Mouse (Mus musculus): ENCODE results near the gene Ifitm10. TPM values are rescaled to one million over a fixed set of nuclear protein-coding genes. Genes with fewer than 3 reads are reported as not detected.

The Ifitm10 gene
- 1.8 and 2.5 TPM in 2 replicates for polyA plus RNA-seq (2015; fragmentation: Nextera tagmentation; extraction: Ambion mirVana)

DNA sequence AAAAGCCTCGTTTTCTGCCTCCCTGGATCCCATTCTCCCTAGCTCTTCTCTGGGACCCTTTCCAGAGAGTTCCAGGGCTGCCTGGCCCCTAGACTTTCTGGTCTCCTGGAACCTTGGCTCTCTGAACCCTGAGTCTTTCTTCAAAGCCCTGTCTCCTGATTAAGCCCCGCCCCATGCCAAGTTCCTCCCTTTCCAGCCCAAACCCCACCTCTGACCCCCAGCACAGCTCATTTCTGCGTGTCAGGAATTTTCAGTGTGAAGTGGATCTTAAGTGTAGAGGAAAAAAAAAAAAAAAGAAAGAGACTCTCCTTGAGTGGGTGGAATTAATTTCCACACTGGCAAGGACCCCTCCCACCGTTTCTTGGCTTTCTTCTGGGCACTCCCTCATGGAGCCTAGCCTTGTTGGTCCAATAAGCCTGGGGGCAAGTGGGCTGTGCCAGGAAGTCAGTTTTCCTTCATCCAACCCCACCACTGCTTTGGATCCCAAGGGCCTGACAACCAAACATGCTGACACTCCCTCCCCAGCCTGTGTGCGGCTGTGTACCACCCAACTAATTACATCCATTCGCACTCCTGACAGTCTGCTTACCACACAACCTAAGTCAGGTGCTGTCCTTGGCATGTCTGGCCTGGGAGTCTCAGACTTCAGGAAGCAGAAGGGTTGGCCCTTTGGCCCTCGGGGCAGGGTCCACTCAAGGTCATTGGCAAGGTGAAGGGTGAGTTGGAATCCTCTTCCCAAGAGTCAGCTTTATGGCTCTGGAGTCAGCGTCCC, at the start of gene Ifitm10:
Gene Ifitm10 (minus strand): TSS at position 113 of the 772 bp plus-strand sequence.
- Histone ChIP-seq H3K36me3 (ENCODE audit: insufficient read depth, low read length) (peaks cover 33% of the 10 kb centered on the region), H3K4me3 (ENCODE audit: low read length) (no peak within 1 kb of the TSS), H3K9me3 (ENCODE audit: low read length) (no peaks in the 10 kb centered on the region), H3K9ac (replicated peaks; ENCODE audit: low read length) (no peak within 1 kb of the TSS), H3K4me1 (ENCODE audit: insufficient read depth, low read length) (peaks cover 19% of the 10 kb centered on the region), H3K4me2 (replicated peaks; ENCODE audit: low read depth, low read length) (peak within 1 kb of the TSS; percentile 92; the same call in 1 of the 2 replicates), H3K27me3 (ENCODE audit: insufficient read depth, low read length) (peaks cover 15% of the 10 kb centered on the region), H3K27ac (ENCODE audit: low read length) (no peak within 1 kb of the TSS)
- ATAC-seq (ENCODE audit: low FRiP score, low TSS enrichment), result no peak
- WGBS, result 62% methylated on average over 8 of the region's 8 CpGs

DNA sequence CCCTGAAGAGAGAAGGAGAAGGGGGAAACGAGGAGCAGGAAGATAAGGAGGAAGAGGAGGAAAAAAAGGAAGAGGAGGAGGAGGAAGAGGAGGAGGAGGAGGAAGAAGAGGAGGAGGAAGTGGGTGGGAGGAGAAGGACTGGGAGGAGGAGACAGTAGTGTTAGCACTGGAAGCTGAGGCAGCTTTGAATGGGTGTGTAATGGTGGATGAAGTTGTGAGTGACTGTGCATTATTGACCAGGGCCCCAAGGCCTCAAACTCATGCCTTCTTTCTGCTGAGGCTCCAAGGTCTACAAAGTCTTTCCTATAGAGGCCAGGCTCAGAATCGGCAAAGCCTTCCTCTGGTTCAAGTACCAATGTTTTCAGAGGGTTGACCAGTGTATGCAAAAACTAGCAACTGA, 48.3 kb upstream of the Ifitm10 start:
- WGBS, result 73% methylated on average over 2 of the region's 2 CpGs
- no peak overlapping the region for H3K4me3 ChIP-seq (ENCODE audit: low read length)
- no peak overlapping the region for H3K4me2 ChIP-seq (replicated peaks; ENCODE audit: low read depth, low read length)
- no peak for ATAC-seq (ENCODE audit: low FRiP score, low TSS enrichment)
- H3K9ac ChIP-seq (replicated peaks; ENCODE audit: low read length), result no peak overlapping the region
- H3K9me3 ChIP-seq (ENCODE audit: low read length), result no peaks in the 10 kb centered on the region
- no peaks in the 10 kb centered on the region for H3K27me3 ChIP-seq (ENCODE audit: insufficient read depth, low read length)
- H3K4me1 ChIP-seq (ENCODE audit: insufficient read depth, low read length), result peaks cover 14% of the 10 kb centered on the region
- H3K36me3 ChIP-seq (ENCODE audit: insufficient read depth, low read length), result no peaks in the 10 kb centered on the region
- H3K27ac ChIP-seq (ENCODE audit: low read length), result no peak overlapping the region

DNA sequence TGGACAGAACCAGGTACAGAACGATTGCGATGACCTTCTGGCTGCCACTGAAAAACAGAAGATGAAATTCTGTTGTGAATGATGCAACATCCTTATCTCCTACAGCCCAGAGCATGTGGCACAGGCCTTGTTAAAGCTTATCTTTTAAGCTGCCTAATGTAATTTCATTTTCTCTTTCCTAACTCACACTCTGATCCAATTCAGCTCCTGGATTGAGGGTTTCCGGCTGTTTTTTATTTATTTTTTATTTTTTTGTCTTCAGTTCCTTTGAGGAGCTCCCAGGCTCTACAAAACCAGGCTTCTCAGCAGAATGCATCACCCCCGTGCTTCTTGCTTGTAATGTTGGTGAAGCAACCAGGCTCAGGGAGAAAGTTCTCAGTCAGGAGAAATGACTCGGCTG, 46.3 kb upstream of the Ifitm10 start:
- no peak overlapping the region for H3K4me3 ChIP-seq (ENCODE audit: low read length)
- H3K27ac ChIP-seq (ENCODE audit: low read length), result no peak overlapping the region
- WGBS, result 79% methylated on average over 5 of the region's 5 CpGs
- H3K4me2 ChIP-seq (replicated peaks; ENCODE audit: low read depth, low read length), result no peak overlapping the region
- H3K27me3 ChIP-seq (ENCODE audit: insufficient read depth, low read length), result no peaks in the 10 kb centered on the region
- no peak for ATAC-seq (ENCODE audit: low FRiP score, low TSS enrichment)
- H3K4me1 ChIP-seq (ENCODE audit: insufficient read depth, low read length), result no peaks in the 10 kb centered on the region
- H3K9ac ChIP-seq (replicated peaks; ENCODE audit: low read length), result no peak overlapping the region
- H3K36me3 ChIP-seq (ENCODE audit: insufficient read depth, low read length), result no peaks in the 10 kb centered on the region
- no peaks in the 10 kb centered on the region for H3K9me3 ChIP-seq (ENCODE audit: low read length)

GRCm38 (mm10) chr7:142418679-142419078, 45.1 kb upstream of the Ifitm10 start:
- H3K9me3 ChIP-seq (ENCODE audit: low read length), result no peaks in the 10 kb centered on the region
- H3K36me3 ChIP-seq (ENCODE audit: insufficient read depth, low read length), result no peaks in the 10 kb centered on the region
- WGBS, result 88% methylated on average over 8 of the region's 8 CpGs
- H3K4me1 ChIP-seq (ENCODE audit: insufficient read depth, low read length), result no peaks in the 10 kb centered on the region
- no peak for ATAC-seq (ENCODE audit: low FRiP score, low TSS enrichment)
- no peak overlapping the region for H3K4me2 ChIP-seq (replicated peaks; ENCODE audit: low read depth, low read length)
- H3K9ac ChIP-seq (replicated peaks; ENCODE audit: low read length), result no peak overlapping the region
- no peaks in the 10 kb centered on the region for H3K27me3 ChIP-seq (ENCODE audit: insufficient read depth, low read length)
- no peak overlapping the region for H3K27ac ChIP-seq (ENCODE audit: low read length)
- H3K4me3 ChIP-seq (ENCODE audit: low read length), result no peak overlapping the region

DNA sequence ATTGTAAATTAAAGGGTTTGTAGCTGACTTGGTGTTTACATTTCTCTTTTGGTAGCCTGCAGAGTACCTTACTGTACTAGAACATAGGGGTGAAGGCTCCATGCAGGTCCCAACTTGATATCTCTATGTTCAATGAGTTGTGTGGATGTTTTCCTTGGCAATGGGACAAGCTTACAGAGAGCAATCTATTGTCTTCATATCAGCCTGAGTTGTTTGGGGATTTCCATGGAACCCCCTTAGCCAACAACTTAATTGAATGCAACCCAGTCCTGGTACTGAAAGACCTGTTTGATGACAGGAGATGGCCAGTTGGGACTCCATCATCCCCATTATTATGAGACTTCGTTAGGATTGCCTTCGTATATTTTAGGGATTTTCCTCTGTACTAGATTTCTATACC, 44.5 kb upstream of the Ifitm10 start:
- Histone ChIP-seq H3K27ac (ENCODE audit: low read length) (no peak overlapping the region), H3K27me3 (ENCODE audit: insufficient read depth, low read length) (no peaks in the 10 kb centered on the region), H3K4me1 (ENCODE audit: insufficient read depth, low read length) (no peaks in the 10 kb centered on the region), H3K9me3 (ENCODE audit: low read length) (no peaks in the 10 kb centered on the region), H3K36me3 (ENCODE audit: insufficient read depth, low read length) (no peaks in the 10 kb centered on the region), H3K4me3 (ENCODE audit: low read length) (no peak overlapping the region), H3K4me2 (replicated peaks; ENCODE audit: low read depth, low read length) (no peak overlapping the region), H3K9ac (replicated peaks; ENCODE audit: low read length) (no peak overlapping the region)
- 97% methylated on average over 2 of the region's 2 CpGs for WGBS
- ATAC-seq (ENCODE audit: low FRiP score, low TSS enrichment), result no peak

- ATAC-seq (ENCODE audit: low FRiP score, low TSS enrichment), result no peak
- WGBS, result 67% methylated on average over 3 of the region's 3 CpGs
Measured at GRCm38 (mm10) chr7:142416225-142416624, 42.7 kb upstream of the Ifitm10 start.

DNA sequence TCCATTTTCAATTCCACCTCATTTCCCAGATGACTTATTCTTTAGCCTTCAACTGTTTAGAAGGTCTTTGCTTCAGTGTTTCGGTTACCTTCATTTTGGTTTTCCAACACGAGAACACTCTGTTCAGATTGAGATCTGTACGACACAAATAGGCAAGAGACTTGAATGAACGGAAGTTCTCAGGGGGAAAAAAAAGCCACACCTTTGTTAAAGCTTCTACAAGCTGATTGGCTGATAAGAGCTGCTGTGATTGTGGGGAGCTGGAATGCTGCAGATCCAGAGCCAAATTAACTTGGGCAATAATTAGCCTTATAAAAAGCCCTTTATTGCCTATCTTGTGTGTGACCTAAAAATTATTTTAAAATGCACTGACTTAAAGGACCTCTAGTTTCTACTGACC, 41.8 kb upstream of the Ifitm10 start:
- H3K4me3 ChIP-seq (ENCODE audit: low read length), result no peak overlapping the region
- no peak overlapping the region for H3K4me2 ChIP-seq (replicated peaks; ENCODE audit: low read depth, low read length)
- no peak for ATAC-seq (ENCODE audit: low FRiP score, low TSS enrichment)
- peak overlapping the region; percentile 54; the same call in 1 of the 2 replicates for H3K27ac ChIP-seq (ENCODE audit: low read length)
- H3K9ac ChIP-seq (replicated peaks; ENCODE audit: low read length), result no peak overlapping the region
- no peaks in the 10 kb centered on the region for H3K9me3 ChIP-seq (ENCODE audit: low read length)
- WGBS, result 50% methylated on average over 4 of the region's 4 CpGs
- no peaks in the 10 kb centered on the region for H3K36me3 ChIP-seq (ENCODE audit: insufficient read depth, low read length)
- no peaks in the 10 kb centered on the region for H3K27me3 ChIP-seq (ENCODE audit: insufficient read depth, low read length)
- no peaks in the 10 kb centered on the region for H3K4me1 ChIP-seq (ENCODE audit: insufficient read depth, low read length)

More at GRCm38 (mm10) chr7:142416225-142416624, 42.7 kb upstream of the Ifitm10 start:
- Histone ChIP-seq H3K27ac (ENCODE audit: low read length) (0 out of 2 replicates have a peak overlapping the region, but pooled peaks have one; percentile 51), H3K9ac (replicated peaks; ENCODE audit: low read length) (no peak overlapping the region), H3K4me1 (ENCODE audit: insufficient read depth, low read length) (no peaks in the 10 kb centered on the region), H3K4me2 (replicated peaks; ENCODE audit: low read depth, low read length) (no peak overlapping the region), H3K27me3 (ENCODE audit: insufficient read depth, low read length) (no peaks in the 10 kb centered on the region), H3K4me3 (ENCODE audit: low read length) (no peak overlapping the region), H3K36me3 (ENCODE audit: insufficient read depth, low read length) (no peaks in the 10 kb centered on the region), H3K9me3 (ENCODE audit: low read length) (no peaks in the 10 kb centered on the region)

- no peaks in the 10 kb centered on the region for H3K4me1 ChIP-seq (ENCODE audit: insufficient read depth, low read length)
- no peaks in the 10 kb centered on the region for H3K9me3 ChIP-seq (ENCODE audit: low read length)
- H3K4me3 ChIP-seq (ENCODE audit: low read length), result no peak overlapping the region
- WGBS, result 94% methylated on average over 6 of the region's 6 CpGs
- H3K4me2 ChIP-seq (replicated peaks; ENCODE audit: low read depth, low read length), result no peak overlapping the region
- H3K9ac ChIP-seq (replicated peaks; ENCODE audit: low read length), result no peak overlapping the region
- no peaks in the 10 kb centered on the region for H3K27me3 ChIP-seq (ENCODE audit: insufficient read depth, low read length)
- ATAC-seq (ENCODE audit: low FRiP score, low TSS enrichment), result no peak
- H3K27ac ChIP-seq (ENCODE audit: low read length), result no peak overlapping the region
- H3K36me3 ChIP-seq (ENCODE audit: insufficient read depth, low read length), result no peaks in the 10 kb centered on the region
Measured at GRCm38 (mm10) chr7:142413285-142413684, 39.7 kb upstream of the Ifitm10 start.

- Histone ChIP-seq H3K9ac (replicated peaks; ENCODE audit: low read length) (no peak overlapping the region), H3K27ac (ENCODE audit: low read length) (no peak overlapping the region), H3K36me3 (ENCODE audit: insufficient read depth, low read length) (no peaks in the 10 kb centered on the region), H3K4me1 (ENCODE audit: insufficient read depth, low read length) (no peaks in the 10 kb centered on the region), H3K4me3 (ENCODE audit: low read length) (no peak overlapping the region), H3K9me3 (ENCODE audit: low read length) (no peaks in the 10 kb centered on the region), H3K27me3 (ENCODE audit: insufficient read depth, low read length) (no peaks in the 10 kb centered on the region), H3K4me2 (replicated peaks; ENCODE audit: low read depth, low read length) (no peak overlapping the region)
- WGBS, result 76% methylated on average over 3 of the region's 3 CpGs
- no peak for ATAC-seq (ENCODE audit: low FRiP score, low TSS enrichment)
Measured at GRCm38 (mm10) chr7:142409603-142410002, 36.0 kb upstream of the Ifitm10 start.

DNA sequence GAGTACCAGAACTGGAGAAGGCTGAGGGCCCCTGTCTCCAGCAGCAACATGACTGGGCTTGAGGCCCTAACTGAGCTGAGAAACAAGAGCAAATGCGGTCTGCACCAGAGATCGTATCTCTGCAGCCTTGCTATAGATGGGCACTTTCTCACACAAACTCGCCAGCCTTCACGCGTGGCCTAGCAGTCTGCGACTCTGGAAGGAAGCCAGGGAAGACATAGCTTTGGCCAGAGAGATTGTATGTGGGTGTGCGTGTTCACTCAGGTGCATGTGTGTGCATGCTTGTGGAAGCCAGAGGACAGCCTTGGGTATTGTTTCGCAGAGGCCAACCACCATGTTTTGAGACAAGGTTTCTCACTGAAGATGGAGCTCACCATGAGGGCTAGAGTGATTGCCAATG, 35.1 kb upstream of the Ifitm10 start:
- no peaks in the 10 kb centered on the region for H3K27me3 ChIP-seq (ENCODE audit: insufficient read depth, low read length)
- H3K27ac ChIP-seq (ENCODE audit: low read length), result no peak overlapping the region
- no peak overlapping the region for H3K9ac ChIP-seq (replicated peaks; ENCODE audit: low read length)
- H3K4me2 ChIP-seq (replicated peaks; ENCODE audit: low read depth, low read length), result no peak overlapping the region
- H3K4me1 ChIP-seq (ENCODE audit: insufficient read depth, low read length), result no peaks in the 10 kb centered on the region
- no peak overlapping the region for H3K4me3 ChIP-seq (ENCODE audit: low read length)
- H3K9me3 ChIP-seq (ENCODE audit: low read length), result no peaks in the 10 kb centered on the region
- ATAC-seq (ENCODE audit: low FRiP score, low TSS enrichment), result no peak
- WGBS, result 86% methylated on average over 8 of the region's 8 CpGs
- H3K36me3 ChIP-seq (ENCODE audit: insufficient read depth, low read length), result no peaks in the 10 kb centered on the region
